Mouse (Mus musculus) forebrain, postnatal 0 days (tissue): ENCODE data around the gene Scd3. TPM values are rescaled to one million over a fixed set of nuclear protein-coding genes. Genes with fewer than 3 reads are reported as not detected.

Experiments used
- ATAC-seq: fragments of 200-750 bp; cut with Nextera tagmentation; 2 replicates; pipeline ENCODE4 v1.8.0; 2017; ENCODE audit warnings: mild to moderate bottlenecking, moderate library complexity
- DNase-seq: peaks from one replicate; pipeline ENCODE4 v3.0.0-alpha.2; 2015
- H3K27ac ChIP-seq: fragments of 300-500 bp; sonication (generic); 2 replicates; pipeline ENCODE4 v1.5.1; 2014; ENCODE audit warnings: low read depth, mild to moderate bottlenecking, antibody characterized with exemption, low read length, moderate library complexity, mixed read lengths
- H3K27me3 ChIP-seq: fragments of 300-500 bp; sonication (generic); 2 replicates; pipeline ENCODE4 v1.6.1; 2014; ENCODE audit warnings: mild to moderate bottlenecking, low read length, mixed read lengths; ENCODE audit not compliant: insufficient read depth
- H3K36me3 ChIP-seq: fragments of 300-500 bp; sonication (generic); 2 replicates; pipeline ENCODE4 v1.6.1; 2014; ENCODE audit warnings: mild to moderate bottlenecking, moderate library complexity; ENCODE audit not compliant: insufficient read depth
- H3K4me1 ChIP-seq: fragments of 300-500 bp; sonication (generic); 2 replicates; pipeline ENCODE4 v1.6.1; 2014; ENCODE audit warnings: antibody characterized with exemption; ENCODE audit not compliant: insufficient read depth
- H3K4me2 ChIP-seq: fragments of 300-500 bp; sonication (generic); 2 replicates; pipeline ENCODE4 v1.6.1; 2014; ENCODE audit warnings: low read depth, mild to moderate bottlenecking, moderate library complexity
- H3K4me3 ChIP-seq: fragments of 300-500 bp; sonication (generic); 2 replicates; pipeline ENCODE4 v1.5.1; 2014; ENCODE audit warnings: low read depth, low read length, mixed read lengths
- H3K9ac ChIP-seq: fragments of 300-500 bp; sonication (generic); 2 replicates; pipeline ENCODE4 v1.6.1; 2014; ENCODE audit warnings: mild to moderate bottlenecking
- H3K9me3 ChIP-seq: fragments of 300-500 bp; sonication (generic); 2 replicates; pipeline ENCODE4 v1.6.1; 2016; ENCODE audit warnings: low read length
- CTCF ChIP-seq: sonication (generic); IDR thresholded peaks from 2 replicates; pipeline ENCODE4 v1.5.1; 2016; ENCODE audit warnings: antibody characterized with exemption, control low read depth, low read depth
- WGBS: fragments of 180-500 bp; shearing (Covaris S2); extraction: QIAGEN DNeasy Blood & Tissue Kit; methylation state at CpG from one replicate; pipeline ENCODE4 v1.1.7; 2014; 5-methylcytosine and 5-hydroxymethylcytosine counted together
- polyA plus RNA-seq: library from polyadenylated mRNA; unstranded; fragments of >200 nt; fragmentation: Nextera tagmentation; extraction: Ambion mirVana; gene quantifications from 2 replicates; pipeline ENCODE4 v1.2.1, GENCODE M21; 2015
- total RNA-seq: library from RNA; depleted of rRNA; stranded (reverse); fragments of >200 nt; gene quantifications from 2 replicates; pipeline ENCODE4 v1.2.3, GENCODE M21; 2014

Gene Scd3
- total and polyA plus RNA-seq, 2 experiments from 2014 or later = 4.0 to 4.5 TPM

- ATAC-seq (no peak), DNase-seq (no peak)
- Histone ChIP-seq H3K9ac (no peak overlapping the region), H3K4me2 (no peak overlapping the region), H3K27ac (no peak overlapping the region), H3K9me3 (no peaks in the 10 kb centered on the region), H3K4me1 (no peaks in the 10 kb centered on the region), H3K4me3 (no peak overlapping the region), H3K36me3 (no peaks in the 10 kb centered on the region), H3K27me3 (no peaks in the 10 kb centered on the region)
- no peak for TF ChIP-seq CTCF
- 92% methylated on average over 6 of the region's 6 CpGs for WGBS
Measured at GRCm38 (mm10) chr19:44198494-44198893, 4.6 kb upstream of the Scd3 start.

- TF ChIP-seq CTCF = 0 out of 2 replicates have a peak, but pooled peaks have one; percentile 37
- Histone ChIP-seq H3K27me3 (no peaks in the 10 kb centered on the region), H3K27ac (no peak overlapping the region), H3K4me3 (no peak overlapping the region), H3K36me3 (no peaks in the 10 kb centered on the region), H3K9me3 (no peaks in the 10 kb centered on the region), H3K9ac (no peak overlapping the region), H3K4me1 (no peaks in the 10 kb centered on the region), H3K4me2 (no peak overlapping the region)
- peak; percentile 9 for DNase-seq
- 79% methylated on average over 2 of the region's 2 CpGs for WGBS
- ATAC-seq = no peak
Measured at GRCm38 (mm10) chr19:44198964-44199363, 4.1 kb upstream of the Scd3 start.

GRCm38 (mm10) chr19:44207079-44207478, 4.0 kb downstream of the Scd3 start:
- DNase-seq = no peak
- no peaks in the 10 kb centered on the region for H3K27me3 ChIP-seq
- WGBS = 78% methylated on average over 2 of the region's 2 CpGs
- no peak for ATAC-seq
- H3K9ac ChIP-seq = no peak overlapping the region
- no peaks in the 10 kb centered on the region for H3K9me3 ChIP-seq
- no peaks in the 10 kb centered on the region for H3K36me3 ChIP-seq
- H3K4me2 ChIP-seq = no peak overlapping the region
- TF ChIP-seq CTCF = no peak
- H3K27ac ChIP-seq = no peak overlapping the region
- no peak overlapping the region for H3K4me3 ChIP-seq
- H3K4me1 ChIP-seq = no peaks in the 10 kb centered on the region

- Histone ChIP-seq H3K36me3 (no peaks in the 10 kb centered on the region), H3K27ac (no peak overlapping the region), H3K9me3 (no peaks in the 10 kb centered on the region), H3K4me1 (no peaks in the 10 kb centered on the region), H3K4me2 (no peak overlapping the region), H3K9ac (no peak overlapping the region), H3K4me3 (no peak overlapping the region), H3K27me3 (no peaks in the 10 kb centered on the region)
- TF ChIP-seq CTCF = no peak
- ATAC-seq = no peak
- WGBS = 80% methylated on average over 12 of the region's 12 CpGs
- DNase-seq = no peak
Measured at GRCm38 (mm10) chr19:44215255-44215654, 12.2 kb downstream of the Scd3 start.

GRCm38 (mm10) chr19:44217958-44218525, 15.0 kb downstream of the Scd3 start:
- Histone ChIP-seq H3K9me3 (no peaks in the 10 kb centered on the region), H3K4me2 (no peak overlapping the region), H3K9ac (no peak overlapping the region), H3K4me1 (no peaks in the 10 kb centered on the region), H3K27ac (no peak overlapping the region), H3K36me3 (no peaks in the 10 kb centered on the region), H3K4me3 (no peak overlapping the region), H3K27me3 (no peaks in the 10 kb centered on the region)
- no peak for ATAC-seq
- no peak for DNase-seq
- TF ChIP-seq CTCF = no peak
- WGBS = 61% methylated on average over 3 of the region's 3 CpGs

- Histone ChIP-seq H3K4me2 (no peak overlapping the region), H3K27me3 (no peaks in the 10 kb centered on the region), H3K36me3 (no peaks in the 10 kb centered on the region), H3K9ac (no peak overlapping the region), H3K4me3 (no peak overlapping the region), H3K9me3 (no peaks in the 10 kb centered on the region), H3K27ac (no peak overlapping the region), H3K4me1 (no peaks in the 10 kb centered on the region)
- no peak for ATAC-seq
- no peak for DNase-seq
- no peak for TF ChIP-seq CTCF
- WGBS = 92% methylated on average over 5 of the region's 5 CpGs
Measured at GRCm38 (mm10) chr19:44225728-44226127, 22.7 kb downstream of the Scd3 start.

GRCm38 (mm10) chr19:44229776-44230175, 26.7 kb downstream of the Scd3 start:
- TF ChIP-seq CTCF = no peak
- Histone ChIP-seq H3K27me3 (no peaks in the 10 kb centered on the region), H3K9ac (no peak overlapping the region), H3K4me2 (no peak overlapping the region), H3K4me3 (no peak overlapping the region), H3K4me1 (no peaks in the 10 kb centered on the region), H3K9me3 (no peaks in the 10 kb centered on the region), H3K36me3 (no peaks in the 10 kb centered on the region), H3K27ac (no peak overlapping the region)
- WGBS = 59% methylated on average over 2 of the region's 2 CpGs
- DNase-seq (no peak), ATAC-seq (no peak)
